Mouse (Mus musculus) neural tube, embryonic 13.5 days (tissue): ENCODE measurements around the gene Odf3l2. TPM values are rescaled to one million over a fixed set of nuclear protein-coding genes. Genes with fewer than 3 reads are reported as not detected.

Source experiments
- ATAC-seq: fragments of 200-750 bp; cut with Nextera tagmentation; 2 replicates; pipeline ENCODE4 v1.8.0; 2017; ENCODE audit warnings: low read depth, mild to moderate bottlenecking, moderate TSS enrichment, moderate library complexity
- H3K27ac ChIP-seq: fragments of 300-500 bp; sonication (generic); replicated peaks from 2 replicates; pipeline ENCODE4 v1.5.1; 2015; ENCODE audit warnings: moderate library complexity, mild to moderate bottlenecking, inconsistent platforms
- H3K27me3 ChIP-seq: fragments of 300-500 bp; sonication (generic); 2 replicates; pipeline ENCODE4 v1.6.1; 2015; ENCODE audit warnings: mild to moderate bottlenecking, inconsistent platforms
- H3K36me3 ChIP-seq: fragments of 300-500 bp; sonication (generic); 2 replicates; pipeline ENCODE4 v1.6.1; 2015; ENCODE audit warnings: mild to moderate bottlenecking, inconsistent platforms
- H3K4me1 ChIP-seq: fragments of 300-500 bp; sonication (generic); replicated peaks from 2 replicates; pipeline ENCODE4 v1.6.1; 2015; ENCODE audit warnings: inconsistent platforms
- H3K4me2 ChIP-seq: fragments of 300-500 bp; sonication (generic); 2 replicates; pipeline ENCODE4 v1.6.1; 2015; ENCODE audit warnings: inconsistent platforms, mild to moderate bottlenecking, moderate library complexity
- H3K4me3 ChIP-seq: fragments of 300-500 bp; sonication (generic); 2 replicates; pipeline ENCODE4 v1.5.1; 2015; ENCODE audit warnings: mild to moderate bottlenecking, inconsistent platforms
- H3K9ac ChIP-seq: fragments of 300-500 bp; sonication (generic); 2 replicates; pipeline ENCODE4 v1.6.1; 2015; ENCODE audit warnings: moderate library complexity, mild to moderate bottlenecking, inconsistent platforms
- H3K9me3 ChIP-seq: fragments of 300-500 bp; sonication (generic); 2 replicates; pipeline ENCODE4 v1.6.1; 2016; ENCODE audit warnings: inconsistent platforms
- WGBS: fragments of 180-500 bp; shearing (Covaris S2); methylation state at CpG from one replicate; pipeline ENCODE4 v1.1.7; 2015; 5-methylcytosine and 5-hydroxymethylcytosine counted together
- polyA plus RNA-seq: library from polyadenylated mRNA; unstranded; fragments of >200 nt; fragmentation: Nextera tagmentation; extraction: Ambion mirVana; gene quantifications from 2 replicates; pipeline ENCODE4 v1.2.1, GENCODE M21; 2015

The Odf3l2 gene
- not detected in 2 replicates for polyA plus RNA-seq

DNA sequence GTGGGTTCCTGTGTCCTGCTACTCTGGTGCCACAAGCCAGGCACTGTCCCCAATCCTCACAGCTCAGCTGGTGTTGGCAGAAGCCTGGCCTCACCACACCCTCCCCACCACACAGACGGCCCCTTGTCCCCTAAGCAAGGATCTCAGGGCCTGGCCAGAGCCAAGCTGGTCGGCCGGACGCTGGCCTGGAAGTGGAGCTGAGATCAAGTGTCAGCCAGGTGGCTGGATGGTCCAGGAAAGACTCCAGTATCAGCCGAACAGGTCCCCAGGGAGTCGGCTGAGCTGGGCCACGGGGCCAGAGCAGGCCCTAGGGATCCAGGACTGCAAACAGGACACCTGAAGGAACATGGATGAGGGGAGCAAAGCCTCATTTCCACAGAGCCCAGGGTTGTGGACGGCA, at the start of gene Odf3l2:
TSS of gene Odf3l2 (minus strand) at position 28 of the 400 bp plus-strand sequence.
- no peak within 1 kb of the TSS for H3K27ac ChIP-seq
- H3K9ac ChIP-seq, result no peak within 1 kb of the TSS
- no peaks in the 10 kb centered on the region for H3K9me3 ChIP-seq
- ATAC-seq, result no peak
- WGBS, result 78% methylated on average over 8 of the region's 8 CpGs
- H3K4me2 ChIP-seq, result no peak within 1 kb of the TSS
- H3K27me3 ChIP-seq, result no peaks in the 10 kb centered on the region
- H3K36me3 ChIP-seq, result no peaks in the 10 kb centered on the region
- no peaks in the 10 kb centered on the region for H3K4me1 ChIP-seq
- H3K4me3 ChIP-seq, result no peak within 1 kb of the TSS

DNA sequence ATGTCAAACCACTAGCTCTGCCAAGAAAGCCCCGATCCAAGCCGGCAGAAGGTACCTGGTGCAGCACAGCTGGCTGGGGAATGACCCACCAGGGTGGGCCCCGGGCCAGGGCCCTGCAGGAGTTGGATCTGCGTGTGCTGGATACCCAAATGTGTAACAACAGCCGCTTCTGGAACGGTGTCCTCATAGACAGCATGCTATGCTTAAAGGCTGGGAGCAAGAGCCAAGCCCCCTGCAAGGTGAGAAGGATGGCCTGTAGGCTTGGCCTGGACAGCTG, 48.8 kb upstream of the Odf3l2 start:
- 82% methylated on average over 6 of the region's 6 CpGs for WGBS
- no peak overlapping the region for H3K27ac ChIP-seq
- H3K9ac ChIP-seq, result no peak overlapping the region

DNA sequence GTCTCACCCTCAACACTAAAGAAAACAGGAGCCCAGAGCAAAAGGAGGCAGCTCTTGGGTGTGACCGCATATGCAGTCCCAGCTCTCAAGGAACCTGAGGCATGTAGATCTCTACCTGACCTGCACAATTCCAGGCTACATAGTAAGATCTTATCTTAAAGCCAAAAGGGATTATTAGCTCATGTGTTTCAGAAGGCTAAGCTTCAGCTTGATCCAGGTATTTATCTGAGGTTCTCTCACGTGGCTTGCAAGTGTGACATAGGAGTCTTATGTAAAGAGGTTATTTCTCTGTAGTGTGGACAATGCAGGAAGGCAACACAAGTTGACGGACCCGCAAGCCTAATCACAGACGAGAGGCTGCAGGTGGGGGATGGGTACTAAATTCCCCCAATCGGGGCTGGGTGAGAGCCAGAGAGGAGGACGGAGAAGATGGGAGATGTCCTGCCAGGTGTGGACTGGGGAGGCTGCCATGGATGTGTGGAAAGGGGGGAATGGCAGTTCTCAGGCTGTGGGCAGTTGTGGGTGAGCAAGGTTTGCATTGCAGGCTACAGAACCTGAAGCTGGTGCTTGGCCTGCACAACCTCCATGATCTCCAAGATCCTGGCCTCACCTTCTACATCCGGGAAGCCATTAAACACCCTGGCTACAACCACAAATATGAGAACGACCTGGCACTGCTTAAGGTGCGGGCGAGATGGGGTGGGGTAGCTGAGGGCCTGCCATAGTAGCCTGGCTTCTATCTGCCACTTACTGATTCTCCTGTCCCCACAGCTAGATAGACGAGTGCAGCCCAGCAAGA, 48.2 kb upstream of the Odf3l2 start:
- no peak overlapping the region for H3K4me2 ChIP-seq
- H3K4me3 ChIP-seq, result no peak overlapping the region
- H3K36me3 ChIP-seq, result peaks cover 6% of the 10 kb centered on the region
- no peaks in the 10 kb centered on the region for H3K9me3 ChIP-seq
- H3K4me1 ChIP-seq, result no peaks in the 10 kb centered on the region
- 80% methylated on average over 12 of the region's 12 CpGs for WGBS
- no peak overlapping the region for H3K9ac ChIP-seq
- no peaks in the 10 kb centered on the region for H3K27me3 ChIP-seq
- no peak for ATAC-seq
- H3K27ac ChIP-seq, result no peak overlapping the region

More for the DNA sequence above, 48.8 kb upstream of the Odf3l2 start:
- Histone ChIP-seq H3K27me3 (no peaks in the 10 kb centered on the region), H3K4me1 (no peaks in the 10 kb centered on the region), H3K4me3 (no peak overlapping the region), H3K4me2 (no peak overlapping the region), H3K36me3 (peaks cover under 1% of the 10 kb centered on the region), H3K9me3 (no peaks in the 10 kb centered on the region)
- no peak for ATAC-seq

DNA sequence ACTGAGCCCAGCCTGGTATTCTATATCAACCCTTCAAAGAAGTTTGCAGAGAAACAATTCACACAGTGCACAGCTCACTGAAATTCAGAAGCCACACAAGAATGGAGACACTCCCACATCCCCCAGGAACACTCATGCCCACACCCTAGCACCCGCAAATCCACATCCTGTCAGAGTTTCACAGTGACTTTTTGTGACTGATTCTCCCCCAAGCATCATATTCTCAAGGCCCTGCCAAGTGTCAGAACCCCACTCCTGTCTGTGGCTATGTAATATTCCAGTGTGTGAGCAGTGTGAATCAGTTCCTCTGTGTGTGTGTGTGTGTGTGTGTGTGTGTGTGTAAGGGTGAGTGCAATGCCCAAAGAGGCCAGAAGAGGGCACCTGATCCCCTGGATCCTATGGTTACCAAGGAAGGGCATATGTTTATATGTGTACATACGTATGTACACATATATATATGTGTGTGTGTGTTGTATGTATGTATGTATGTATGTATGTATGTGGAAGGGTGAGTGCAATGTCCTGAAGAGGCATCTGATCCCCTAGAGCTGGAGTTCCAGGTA, 46.5 kb upstream of the Odf3l2 start:
- Histone ChIP-seq H3K27me3 (no peaks in the 10 kb centered on the region), H3K4me1 (no peaks in the 10 kb centered on the region), H3K27ac (no peak overlapping the region), H3K9ac (no peak overlapping the region), H3K36me3 (peaks cover 23% of the 10 kb centered on the region), H3K4me3 (no peak overlapping the region), H3K4me2 (no peak overlapping the region), H3K9me3 (no peaks in the 10 kb centered on the region)
- no peak for ATAC-seq
- 94% methylated on average over 2 of the region's 2 CpGs for WGBS

DNA sequence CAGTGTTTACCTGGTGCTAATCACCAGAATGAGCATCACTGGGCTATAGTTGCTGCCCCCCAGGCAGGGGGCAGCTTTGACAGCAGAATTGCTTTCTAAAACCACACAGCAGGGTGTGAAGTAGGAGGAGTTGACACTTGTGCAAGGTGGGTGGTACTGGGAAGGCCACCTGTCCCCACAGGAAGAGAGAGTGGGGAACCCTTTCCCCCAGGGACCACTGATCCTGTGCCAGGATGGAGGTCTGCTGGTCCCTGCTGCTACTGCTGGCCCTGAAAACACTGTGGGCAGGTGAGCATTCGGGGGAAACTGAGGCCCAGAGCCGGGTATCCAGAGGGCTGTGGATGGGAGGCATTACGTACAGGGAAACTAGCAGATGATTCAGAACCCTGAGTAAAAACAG, 43.6 kb upstream of the Odf3l2 start:
- H3K36me3 ChIP-seq, result peaks cover 51% of the 10 kb centered on the region
- no peak for ATAC-seq
- 92% methylated on average over 3 of the region's 3 CpGs for WGBS

DNA sequence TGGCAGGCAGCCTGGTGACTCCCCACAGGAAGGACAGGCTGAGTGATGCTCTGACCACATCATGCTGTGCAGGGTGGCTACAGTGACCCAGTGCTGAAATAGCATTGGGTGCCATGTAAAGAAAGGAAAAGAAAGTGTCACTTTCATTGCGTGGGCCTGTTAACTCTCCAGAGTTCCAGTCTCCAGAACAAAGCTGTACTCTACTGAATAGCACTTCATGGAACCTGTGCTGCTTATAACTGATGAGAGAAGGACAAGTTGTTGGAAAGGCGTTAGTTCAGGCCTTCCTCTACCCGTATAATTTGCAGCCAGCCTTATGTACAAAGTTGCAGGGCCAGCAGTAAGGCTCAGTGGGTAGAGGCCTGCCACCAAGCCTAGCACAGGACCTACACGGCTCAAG, 43.2 kb upstream of the Odf3l2 start, which contains the start of gene Gzmm:
TSS of gene Gzmm (plus strand) at position 301 of the 400 bp plus-strand sequence.
- WGBS, result 73% methylated on average over 4 of the region's 4 CpGs
- Histone ChIP-seq H3K36me3 (peaks cover 51% of the 10 kb centered on the region), H3K4me3 (no peak within 1 kb of the TSS), H3K9me3 (no peaks in the 10 kb centered on the region), H3K9ac (no peak within 1 kb of the TSS), H3K4me2 (no peak within 1 kb of the TSS), H3K4me1 (peaks cover 7% of the 10 kb centered on the region), H3K27me3 (no peaks in the 10 kb centered on the region), H3K27ac (no peak within 1 kb of the TSS)
- no peak for ATAC-seq

More for the DNA sequence above, 43.6 kb upstream of the Odf3l2 start:
- Histone ChIP-seq H3K4me1 (peaks cover 2% of the 10 kb centered on the region), H3K4me2 (no peak overlapping the region), H3K9ac (no peak overlapping the region), H3K27ac (no peak overlapping the region), H3K27me3 (no peaks in the 10 kb centered on the region), H3K4me3 (no peak overlapping the region), H3K9me3 (no peaks in the 10 kb centered on the region)

DNA sequence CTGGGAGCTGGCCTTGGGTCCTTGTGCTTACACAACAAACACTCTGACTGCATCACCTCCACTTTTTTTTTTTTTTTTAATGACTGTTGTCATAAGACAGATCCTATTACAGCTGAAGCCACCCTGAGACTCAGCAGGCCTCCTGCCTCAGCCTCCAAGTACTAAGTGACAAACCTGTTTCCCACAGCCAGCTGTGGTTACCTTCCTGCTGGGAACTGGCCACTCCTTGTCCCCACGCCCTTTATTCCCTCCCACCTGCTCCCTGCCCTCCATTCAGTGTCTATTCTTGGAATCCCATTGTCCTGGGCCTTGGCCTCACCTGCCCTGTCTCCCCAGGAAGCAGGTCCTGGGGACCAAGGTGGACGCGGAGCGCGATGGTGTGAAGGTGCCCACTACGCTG, 42.0 kb upstream of the Odf3l2 start:
- ATAC-seq, result no peak
- peaks cover 19% of the 10 kb centered on the region for H3K4me1 ChIP-seq
- H3K4me3 ChIP-seq, result no peak overlapping the region
- no peaks in the 10 kb centered on the region for H3K27me3 ChIP-seq
- no peak overlapping the region for H3K9ac ChIP-seq
- 97% methylated on average over 6 of the region's 6 CpGs for WGBS
- H3K36me3 ChIP-seq, result peaks cover 51% of the 10 kb centered on the region
- H3K27ac ChIP-seq, result no peak overlapping the region
- H3K4me2 ChIP-seq, result no peak overlapping the region
- no peaks in the 10 kb centered on the region for H3K9me3 ChIP-seq

DNA sequence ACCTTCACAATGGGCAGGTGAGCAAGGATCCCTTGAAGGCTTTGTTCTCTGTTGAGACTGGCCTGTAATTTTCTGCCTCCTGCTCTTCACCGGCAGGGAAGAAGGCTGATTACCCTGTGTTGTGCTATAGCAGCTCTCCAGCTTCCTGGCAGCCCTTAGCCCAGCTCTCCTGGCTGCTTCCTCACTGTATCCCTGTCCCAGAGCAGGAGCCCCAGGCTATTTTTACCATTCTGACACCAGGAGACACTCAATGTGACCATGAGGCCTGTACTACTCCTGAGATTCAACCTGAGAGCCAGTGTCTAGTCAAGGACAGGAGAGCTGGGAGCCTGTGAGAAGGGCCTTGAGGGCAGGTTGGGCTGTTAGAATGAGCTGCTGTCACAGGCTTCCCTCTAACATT, 41.2 kb upstream of the Odf3l2 start:
- no peak overlapping the region for H3K9ac ChIP-seq
- 94% methylated on average over 1 of the region's 1 CpGs for WGBS

DNA sequence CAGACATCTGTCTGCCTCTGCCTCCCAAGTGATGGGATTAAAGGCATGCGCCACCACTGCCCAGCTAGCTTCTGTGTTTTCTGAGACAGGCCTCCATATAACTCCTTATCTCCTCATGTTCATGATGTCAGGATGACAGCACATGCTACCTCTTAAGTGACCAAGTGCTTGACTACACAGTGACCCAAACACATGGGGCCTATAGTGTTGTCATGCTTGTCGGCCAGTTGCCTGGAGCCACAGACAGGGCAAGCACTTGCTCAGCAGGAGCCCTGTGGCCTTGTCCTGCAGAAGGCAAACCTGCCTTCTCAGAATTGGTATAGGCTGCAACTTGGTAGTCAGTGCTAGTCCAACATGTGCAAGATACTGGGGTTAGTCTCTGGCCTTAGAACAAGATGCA, 40.7 kb upstream of the Odf3l2 start:
- peaks cover 51% of the 10 kb centered on the region for H3K36me3 ChIP-seq
- ATAC-seq, result no peak
- no peak overlapping the region for H3K27ac ChIP-seq
- 95% methylated on average over 2 of the region's 2 CpGs for WGBS
- no peaks in the 10 kb centered on the region for H3K9me3 ChIP-seq
- H3K9ac ChIP-seq, result no peak overlapping the region
- H3K4me3 ChIP-seq, result no peak overlapping the region
- H3K27me3 ChIP-seq, result no peaks in the 10 kb centered on the region
- H3K4me1 ChIP-seq, result peaks cover 21% of the 10 kb centered on the region
- H3K4me2 ChIP-seq, result no peak overlapping the region

More for the DNA sequence above, 41.2 kb upstream of the Odf3l2 start:
- H3K27me3 ChIP-seq, result no peaks in the 10 kb centered on the region
- H3K4me2 ChIP-seq, result no peak overlapping the region
- peaks cover 51% of the 10 kb centered on the region for H3K36me3 ChIP-seq
- no peak overlapping the region for H3K27ac ChIP-seq
- peaks cover 19% of the 10 kb centered on the region for H3K4me1 ChIP-seq
- no peak for ATAC-seq
- H3K9me3 ChIP-seq, result no peaks in the 10 kb centered on the region
- H3K4me3 ChIP-seq, result no peak overlapping the region

DNA sequence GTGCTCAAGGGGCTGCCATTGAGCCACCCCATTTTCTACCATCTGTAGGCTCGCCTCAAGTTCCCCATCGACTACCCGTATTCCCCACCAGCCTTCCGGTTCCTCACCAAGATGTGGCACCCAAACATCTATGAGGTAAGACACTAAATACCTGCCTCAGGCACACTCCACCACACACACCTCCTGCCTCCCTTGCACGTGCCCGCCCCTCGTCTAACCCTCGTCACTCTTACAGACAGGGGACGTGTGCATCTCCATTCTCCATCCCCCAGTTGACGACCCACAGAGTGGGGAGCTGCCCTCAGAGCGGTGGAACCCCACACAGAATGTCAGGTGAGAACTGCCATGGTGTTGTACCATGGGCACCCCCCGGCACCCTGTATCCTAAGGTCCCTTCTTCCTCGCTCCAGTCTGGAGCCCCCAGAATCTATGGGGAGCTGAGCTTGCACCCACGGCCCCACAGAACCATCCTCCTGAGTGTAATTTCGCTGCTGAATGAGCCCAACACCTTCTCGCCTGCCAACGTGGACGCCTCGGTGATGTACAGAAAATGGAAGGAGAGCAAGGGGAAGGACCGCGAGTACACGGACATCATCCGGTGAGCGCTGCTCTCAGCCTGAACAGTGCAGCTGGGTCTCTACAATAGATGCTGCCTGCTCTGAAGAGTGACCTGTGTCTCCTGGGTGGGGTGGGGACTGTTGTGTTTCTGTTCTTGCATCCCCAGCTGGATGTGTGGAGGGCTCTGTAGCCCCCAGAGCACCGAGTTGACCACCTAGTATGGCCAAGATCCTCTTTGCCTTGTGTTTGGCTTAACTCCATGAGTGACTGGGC, 39.4 kb upstream of the Odf3l2 start:
- Histone ChIP-seq H3K4me1 (peaks cover 25% of the 10 kb centered on the region), H3K9me3 (no peaks in the 10 kb centered on the region), H3K27ac (no peak overlapping the region), H3K27me3 (no peaks in the 10 kb centered on the region), H3K36me3 (peaks cover 51% of the 10 kb centered on the region), H3K9ac (no peak overlapping the region), H3K4me2 (no peak overlapping the region), H3K4me3 (no peak overlapping the region)
- no peak for ATAC-seq
- WGBS, result 93% methylated on average over 25 of the region's 25 CpGs

DNA sequence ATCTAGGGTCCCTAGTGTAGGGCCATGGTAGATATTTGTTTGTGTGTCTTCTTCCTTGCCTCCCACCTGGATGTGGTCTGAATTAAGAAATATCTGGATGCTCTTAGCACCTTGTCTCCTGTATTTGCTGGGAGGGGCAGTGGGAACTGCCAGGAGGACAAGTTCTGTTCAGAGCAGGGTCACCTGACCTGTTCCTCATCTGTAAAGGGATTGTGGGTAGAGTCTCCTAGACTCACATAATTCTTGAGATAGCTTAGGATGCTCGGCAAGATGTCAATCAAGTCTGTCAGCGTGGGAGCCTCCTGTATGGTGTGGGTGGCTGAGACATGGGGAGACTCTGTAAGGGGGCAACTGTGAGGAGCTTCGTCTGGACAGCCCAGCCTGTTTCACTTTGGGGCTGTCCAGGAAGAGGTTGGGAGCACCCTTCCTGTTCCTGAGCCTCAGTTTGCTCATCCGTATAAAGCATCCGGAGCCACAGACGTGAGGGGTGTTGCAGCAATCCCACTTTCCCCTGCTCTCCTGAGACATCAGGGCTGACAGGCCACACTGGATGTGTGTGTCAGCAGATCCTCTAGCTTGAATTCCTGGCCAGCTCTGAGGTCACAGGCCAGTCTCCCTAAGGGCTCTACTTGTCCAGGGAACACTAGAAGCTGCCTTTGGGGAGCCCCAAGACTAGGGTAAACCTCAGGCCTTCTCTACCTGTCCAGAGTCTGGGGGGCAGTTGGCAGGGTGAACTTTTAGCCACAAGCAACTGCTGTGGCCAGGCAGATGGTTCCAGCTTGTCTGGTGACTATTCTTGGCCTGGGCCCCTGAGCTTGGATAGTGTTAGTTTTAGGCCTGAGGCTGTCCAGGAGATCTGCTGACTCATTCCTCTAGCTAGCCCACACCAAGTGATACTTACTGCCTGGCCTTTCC, 38.4 kb upstream of the Odf3l2 start:
- Histone ChIP-seq H3K27me3 (no peaks in the 10 kb centered on the region), H3K9me3 (no peaks in the 10 kb centered on the region), H3K4me3 (peak overlapping the region; percentile 85), H3K36me3 (peaks cover 47% of the 10 kb centered on the region), H3K4me1 (peaks cover 25% of the 10 kb centered on the region), H3K27ac (no peak overlapping the region), H3K9ac (peak overlapping the region; percentile 91), H3K4me2 (peak overlapping the region; percentile 98)
- WGBS, result 90% methylated on average over 6 of the region's 6 CpGs
- no peak for ATAC-seq
